Mouse (Mus musculus): ENCODE data around the gene Ptpdc1. TPM values are rescaled to one million over a fixed set of nuclear protein-coding genes. Genes with fewer than 3 reads are reported as not detected.
A peak's percentile ranks its signal among the peaks of the same experiment; 100 is the strongest.

The Ptpdc1 gene
- polyA plus RNA-seq, 1 experiment from 2014 or later: 18.8 TPM

DNA sequence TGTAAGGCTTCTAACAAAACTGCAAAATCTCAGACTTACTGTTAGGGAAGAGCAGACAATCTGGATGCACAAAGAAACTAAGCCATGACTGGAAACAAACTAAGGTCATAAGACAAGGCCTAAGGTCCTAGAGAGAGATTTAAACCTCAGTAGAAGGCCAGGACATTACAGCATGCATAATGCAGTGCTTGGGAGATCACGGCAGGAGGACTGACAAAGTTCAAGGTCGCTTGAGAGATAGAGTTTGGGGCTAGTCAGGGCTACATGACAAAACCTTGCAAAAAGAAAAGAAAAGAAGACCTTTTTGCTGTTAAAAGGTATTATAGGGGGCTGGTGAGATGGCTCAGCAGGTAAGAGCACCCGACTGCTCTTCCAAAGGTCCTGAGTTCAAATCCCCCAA is 22.2 kb downstream of the Ptpdc1 start:
- Histone ChIP-seq H3K4me3 (ENCODE audit: low read depth, low read length) (no peak overlapping the region), H3K27me3 (ENCODE audit: control insufficient read depth, insufficient read depth, low read depth, low read length) (no peaks in the 10 kb centered on the region), H3K4me2 (ENCODE audit: low read length) (no peak overlapping the region), H3K36me3 (ENCODE audit: control insufficient read depth, insufficient read depth, low read length) (0 out of 2 replicates have a peak, but pooled peaks cover 4% of the 10 kb centered on the region), H3K9me3 (replicated peaks; ENCODE audit: control insufficient read depth, low read length, poor library complexity, severe bottlenecking) (no peaks in the 10 kb centered on the region), H3K27ac (ENCODE audit: low read length) (no peak overlapping the region), H3K9ac (ENCODE audit: low read depth, low read length) (no peak overlapping the region), H3K4me1 (ENCODE audit: control insufficient read depth, insufficient read depth, low read length) (no peaks in the 10 kb centered on the region)
- WGBS: 88% methylated on average over 3 of the region's 3 CpGs
- no peak for ATAC-seq

DNA sequence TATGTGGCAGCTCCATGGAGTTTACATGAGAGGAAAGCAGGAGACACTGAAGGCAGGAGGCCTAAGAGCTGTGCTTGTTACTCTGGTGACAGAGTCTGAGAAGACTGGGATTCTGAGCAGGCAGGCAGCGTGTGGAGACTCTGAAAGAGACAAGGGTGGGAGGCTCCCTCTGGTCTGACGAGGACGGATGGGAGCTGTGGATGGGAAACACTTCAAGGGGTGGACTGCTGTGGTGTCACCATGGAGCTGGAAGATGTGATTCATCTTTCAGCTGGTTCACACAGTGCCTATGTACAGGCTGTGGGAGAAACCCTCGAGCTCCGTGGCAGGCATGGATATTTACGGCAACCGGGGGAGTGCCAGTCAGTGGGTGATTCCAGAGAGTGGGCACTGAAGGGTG is 30.9 kb downstream of the Ptpdc1 start:
- Histone ChIP-seq H3K4me3 (ENCODE audit: low read depth, low read length) (no peak overlapping the region), H3K4me1 (ENCODE audit: control insufficient read depth, insufficient read depth, low read length) (peaks cover 22% of the 10 kb centered on the region), H3K4me2 (ENCODE audit: low read length) (no peak overlapping the region), H3K27me3 (ENCODE audit: control insufficient read depth, insufficient read depth, low read depth, low read length) (no peaks in the 10 kb centered on the region), H3K9ac (ENCODE audit: low read depth, low read length) (0 out of 2 replicates have a peak overlapping the region, but pooled peaks have one; percentile 22), H3K27ac (ENCODE audit: low read length) (peak overlapping the region; percentile 73), H3K36me3 (ENCODE audit: control insufficient read depth, insufficient read depth, low read length) (peaks cover 12% of the 10 kb centered on the region), H3K9me3 (replicated peaks; ENCODE audit: control insufficient read depth, low read length, poor library complexity, severe bottlenecking) (no peaks in the 10 kb centered on the region)
- ATAC-seq: peak; percentile 47; the same call in 1 of the 2 replicates
- 28% methylated on average over 7 of the region's 7 CpGs for WGBS

DNA sequence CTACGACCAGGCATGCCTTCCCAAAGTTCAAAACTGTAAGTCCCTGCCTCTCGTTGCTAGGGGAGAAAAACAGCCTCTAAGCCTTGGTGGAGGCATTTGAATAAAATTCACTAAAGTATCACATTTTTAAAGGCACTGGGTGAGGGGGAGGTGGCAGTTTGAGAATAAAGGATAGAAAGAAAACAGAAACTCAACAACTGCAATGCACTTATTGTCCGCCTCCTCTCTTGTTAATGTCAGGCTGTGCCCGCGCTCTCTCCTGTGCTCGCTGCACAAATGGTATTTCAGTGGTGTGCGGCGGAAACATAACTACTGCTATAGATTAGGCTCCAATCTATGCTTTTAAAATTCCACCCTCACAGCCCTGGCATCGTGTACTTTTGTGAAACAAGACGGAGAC is 31.4 kb downstream of the Ptpdc1 start:
- Histone ChIP-seq H3K36me3 (ENCODE audit: control insufficient read depth, insufficient read depth, low read length) (peaks cover 12% of the 10 kb centered on the region), H3K4me1 (ENCODE audit: control insufficient read depth, insufficient read depth, low read length) (peaks cover 22% of the 10 kb centered on the region), H3K9me3 (replicated peaks; ENCODE audit: control insufficient read depth, low read length, poor library complexity, severe bottlenecking) (no peaks in the 10 kb centered on the region), H3K27ac (ENCODE audit: low read length) (peak overlapping the region; percentile 73), H3K27me3 (ENCODE audit: control insufficient read depth, insufficient read depth, low read depth, low read length) (no peaks in the 10 kb centered on the region), H3K4me2 (ENCODE audit: low read length) (peak overlapping the region; percentile 12; the same call in 1 of the 2 replicates), H3K4me3 (ENCODE audit: low read depth, low read length) (no peak overlapping the region), H3K9ac (ENCODE audit: low read depth, low read length) (no peak overlapping the region)
- WGBS: 12% methylated on average over 10 of the region's 10 CpGs
- ATAC-seq: no peak

DNA sequence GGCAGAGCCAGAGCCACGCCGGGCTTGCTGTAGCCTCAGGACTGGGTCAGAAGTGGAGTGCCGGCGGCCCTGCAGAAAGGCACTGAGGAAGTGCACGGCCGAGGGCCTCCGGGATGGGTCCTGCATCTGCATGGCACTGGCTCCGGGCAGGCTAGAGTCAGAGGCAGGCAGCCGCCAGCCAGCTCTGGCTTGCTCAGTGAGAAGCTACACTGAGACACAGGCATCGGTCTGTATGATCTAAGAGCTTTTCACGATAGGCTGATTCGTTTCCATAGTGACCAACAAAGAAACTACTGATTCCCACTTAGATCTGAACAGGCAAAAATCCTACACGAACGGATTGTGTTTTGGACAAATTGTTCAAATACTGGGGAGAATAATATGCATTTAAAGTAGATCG is 32.3 kb downstream of the Ptpdc1 start:
- H3K27me3 ChIP-seq (ENCODE audit: control insufficient read depth, insufficient read depth, low read depth, low read length): no peaks in the 10 kb centered on the region
- peak overlapping the region; percentile 66 for H3K9ac ChIP-seq (ENCODE audit: low read depth, low read length)
- H3K4me1 ChIP-seq (ENCODE audit: control insufficient read depth, insufficient read depth, low read length): peaks cover 22% of the 10 kb centered on the region
- H3K4me2 ChIP-seq (ENCODE audit: low read length): peak overlapping the region; percentile 58
- H3K27ac ChIP-seq (ENCODE audit: low read length): peak overlapping the region; percentile 81
- H3K4me3 ChIP-seq (ENCODE audit: low read depth, low read length): peak overlapping the region; percentile 27
- no peaks in the 10 kb centered on the region for H3K9me3 ChIP-seq (replicated peaks; ENCODE audit: control insufficient read depth, low read length, poor library complexity, severe bottlenecking)
- WGBS: 12% methylated on average over 15 of the region's 15 CpGs
- peaks cover 12% of the 10 kb centered on the region for H3K36me3 ChIP-seq (ENCODE audit: control insufficient read depth, insufficient read depth, low read length)
- peak; percentile 95 for ATAC-seq

DNA sequence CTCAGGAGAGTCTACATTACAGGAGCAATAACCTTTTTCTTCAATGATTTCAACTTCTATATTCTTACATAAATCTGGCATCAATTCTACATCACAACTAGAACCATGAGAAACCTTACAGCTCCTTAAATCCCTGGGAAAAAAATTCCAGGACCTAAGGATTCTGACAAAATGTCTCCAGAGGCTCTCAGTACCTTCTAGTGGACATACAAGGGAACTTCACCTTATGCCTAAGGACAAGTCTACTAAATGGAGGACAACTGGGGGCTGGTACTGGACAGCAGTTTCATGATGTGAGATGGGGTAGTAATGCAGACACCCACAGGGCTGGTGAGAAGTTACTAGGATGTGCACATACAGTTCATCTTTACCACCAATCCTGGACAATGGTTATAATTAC is 34.7 kb downstream of the Ptpdc1 start:
- H3K4me3 ChIP-seq (ENCODE audit: low read depth, low read length): no peak overlapping the region
- H3K4me2 ChIP-seq (ENCODE audit: low read length): no peak overlapping the region
- no peak for ATAC-seq
- no peaks in the 10 kb centered on the region for H3K9me3 ChIP-seq (replicated peaks; ENCODE audit: control insufficient read depth, low read length, poor library complexity, severe bottlenecking)
- H3K36me3 ChIP-seq (ENCODE audit: control insufficient read depth, insufficient read depth, low read length): peaks cover 22% of the 10 kb centered on the region
- no peak overlapping the region for H3K27ac ChIP-seq (ENCODE audit: low read length)
- H3K4me1 ChIP-seq (ENCODE audit: control insufficient read depth, insufficient read depth, low read length): peaks cover 22% of the 10 kb centered on the region
- H3K27me3 ChIP-seq (ENCODE audit: control insufficient read depth, insufficient read depth, low read depth, low read length): no peaks in the 10 kb centered on the region
- no peak overlapping the region for H3K9ac ChIP-seq (ENCODE audit: low read depth, low read length)

DNA sequence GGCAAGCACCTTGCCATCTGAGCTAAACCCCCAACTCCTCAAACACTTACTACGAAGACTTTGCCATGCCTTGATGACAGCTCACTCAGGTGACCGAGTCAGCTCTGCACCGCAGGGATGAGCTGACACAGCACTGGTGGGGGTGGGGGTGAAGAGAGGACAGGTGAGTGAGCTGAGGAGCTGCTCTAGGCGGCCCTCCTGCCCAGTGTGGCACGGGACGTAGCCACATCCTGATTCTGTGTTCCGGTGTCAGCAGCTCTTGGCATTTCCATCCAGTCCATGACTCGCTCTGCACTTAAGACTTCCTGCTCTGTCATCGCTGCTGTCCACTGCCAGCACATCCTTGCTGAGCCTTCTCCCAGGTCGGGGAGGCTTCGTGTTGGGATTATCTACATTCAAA is 38.1 kb downstream of the Ptpdc1 start:
- Histone ChIP-seq H3K9me3 (replicated peaks; ENCODE audit: control insufficient read depth, low read length, poor library complexity, severe bottlenecking) (no peaks in the 10 kb centered on the region), H3K9ac (ENCODE audit: low read depth, low read length) (no peak overlapping the region), H3K4me1 (ENCODE audit: control insufficient read depth, insufficient read depth, low read length) (no peaks in the 10 kb centered on the region), H3K27me3 (ENCODE audit: control insufficient read depth, insufficient read depth, low read depth, low read length) (no peaks in the 10 kb centered on the region), H3K36me3 (ENCODE audit: control insufficient read depth, insufficient read depth, low read length) (peaks cover 25% of the 10 kb centered on the region), H3K4me3 (ENCODE audit: low read depth, low read length) (no peak overlapping the region), H3K4me2 (ENCODE audit: low read length) (no peak overlapping the region), H3K27ac (ENCODE audit: low read length) (no peak overlapping the region)
- 92% methylated on average over 11 of the region's 11 CpGs for WGBS
- ATAC-seq: no peak

DNA sequence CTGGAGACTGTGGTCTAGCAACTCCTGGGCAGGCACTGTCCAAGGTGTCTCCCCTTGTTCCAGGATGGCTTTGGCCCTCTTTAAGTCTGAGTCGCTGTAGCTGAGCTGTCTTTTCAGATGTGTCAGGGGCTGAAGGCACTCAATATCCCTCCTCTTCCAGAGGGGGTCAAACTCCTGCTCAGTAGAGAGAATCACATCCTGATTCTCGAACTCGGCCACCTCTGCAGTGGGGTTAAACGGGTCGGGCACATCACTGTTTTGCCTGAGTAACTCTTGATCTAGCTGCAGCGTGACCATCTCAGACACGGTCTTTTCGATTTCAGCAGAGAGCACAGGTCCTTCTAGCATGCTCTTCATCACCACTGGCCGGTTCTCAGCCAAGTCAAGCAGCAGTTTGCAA is 39.0 kb downstream of the Ptpdc1 start:
- H3K27ac ChIP-seq (ENCODE audit: low read length): no peak overlapping the region
- no peak for ATAC-seq

DNA sequence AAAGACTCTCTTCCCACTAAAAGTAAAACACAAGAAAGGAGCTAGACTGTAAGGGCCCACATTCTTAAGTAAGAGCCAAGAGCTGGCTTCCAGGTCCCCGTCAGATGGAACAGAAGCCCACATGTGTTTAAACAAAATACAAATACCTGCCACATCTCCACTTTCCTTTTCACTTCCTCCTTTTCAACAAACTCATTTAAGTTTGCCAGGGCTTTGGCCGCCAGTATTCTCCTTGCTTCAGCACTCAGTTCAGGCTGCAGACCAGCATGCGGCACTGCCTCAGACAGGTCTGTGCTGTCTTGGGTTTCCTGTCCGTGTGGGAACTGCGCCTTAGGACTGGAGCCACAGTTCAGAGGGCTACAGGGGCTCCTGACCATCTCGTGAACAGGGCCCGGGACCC is 39.7 kb downstream of the Ptpdc1 start:
- no peak overlapping the region for H3K4me2 ChIP-seq (ENCODE audit: low read length)
- 82% methylated on average over 7 of the region's 7 CpGs for WGBS

More for the DNA sequence above, 39.0 kb downstream of the Ptpdc1 start:
- Histone ChIP-seq H3K27me3 (ENCODE audit: control insufficient read depth, insufficient read depth, low read depth, low read length) (no peaks in the 10 kb centered on the region), H3K9me3 (replicated peaks; ENCODE audit: control insufficient read depth, low read length, poor library complexity, severe bottlenecking) (no peaks in the 10 kb centered on the region), H3K4me3 (ENCODE audit: low read depth, low read length) (no peak overlapping the region), H3K36me3 (ENCODE audit: control insufficient read depth, insufficient read depth, low read length) (peaks cover 25% of the 10 kb centered on the region), H3K4me2 (ENCODE audit: low read length) (no peak overlapping the region), H3K4me1 (ENCODE audit: control insufficient read depth, insufficient read depth, low read length) (no peaks in the 10 kb centered on the region), H3K9ac (ENCODE audit: low read depth, low read length) (no peak overlapping the region)
- WGBS: 90% methylated on average over 9 of the region's 9 CpGs

DNA sequence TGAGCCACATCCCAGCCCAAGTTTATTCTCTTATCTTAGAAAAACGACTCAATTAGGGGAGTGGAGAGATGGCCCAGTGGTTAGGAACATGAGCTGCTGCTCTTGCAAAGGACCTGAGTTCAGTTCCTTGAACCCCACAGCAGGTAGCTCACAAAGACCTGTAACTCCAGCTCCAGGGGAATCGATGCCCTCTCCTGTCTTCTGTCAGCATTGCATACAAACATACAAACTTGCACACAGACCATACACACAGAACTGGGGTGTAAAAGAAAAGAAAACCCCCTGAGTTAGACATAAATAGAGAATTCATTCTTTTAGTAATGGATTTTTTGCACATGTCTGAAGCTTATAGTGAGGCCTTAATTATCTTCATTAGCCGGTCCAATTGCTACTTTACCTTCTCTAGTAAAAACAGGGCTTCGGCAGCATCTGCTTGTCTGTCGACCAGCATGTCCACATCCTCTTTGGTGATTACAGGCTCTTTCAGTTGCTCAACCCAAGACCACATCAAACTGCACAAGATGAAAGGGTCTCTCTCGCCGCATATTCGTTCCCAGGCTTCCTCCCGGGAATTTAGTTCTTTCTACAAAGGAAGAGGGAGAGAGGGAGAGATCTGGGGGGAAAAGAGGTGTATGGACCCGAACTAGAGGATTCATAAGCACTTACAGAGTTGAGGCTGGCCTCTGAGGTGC is 42.6 kb downstream of the Ptpdc1 start:
- Histone ChIP-seq H3K9ac (ENCODE audit: low read depth, low read length) (no peak overlapping the region), H3K4me1 (ENCODE audit: control insufficient read depth, insufficient read depth, low read length) (no peaks in the 10 kb centered on the region), H3K27me3 (ENCODE audit: control insufficient read depth, insufficient read depth, low read depth, low read length) (no peaks in the 10 kb centered on the region), H3K27ac (ENCODE audit: low read length) (no peak overlapping the region), H3K4me3 (ENCODE audit: low read depth, low read length) (no peak overlapping the region), H3K4me2 (ENCODE audit: low read length) (no peak overlapping the region), H3K9me3 (replicated peaks; ENCODE audit: control insufficient read depth, low read length, poor library complexity, severe bottlenecking) (no peaks in the 10 kb centered on the region), H3K36me3 (ENCODE audit: control insufficient read depth, insufficient read depth, low read length) (peaks cover 26% of the 10 kb centered on the region)
- 70% methylated on average over 10 of the region's 10 CpGs for WGBS
- ATAC-seq: no peak

More for the DNA sequence above, 39.7 kb downstream of the Ptpdc1 start:
- no peaks in the 10 kb centered on the region for H3K27me3 ChIP-seq (ENCODE audit: control insufficient read depth, insufficient read depth, low read depth, low read length)
- no peak overlapping the region for H3K4me3 ChIP-seq (ENCODE audit: low read depth, low read length)
- ATAC-seq: no peak
- no peaks in the 10 kb centered on the region for H3K4me1 ChIP-seq (ENCODE audit: control insufficient read depth, insufficient read depth, low read length)
- no peak overlapping the region for H3K9ac ChIP-seq (ENCODE audit: low read depth, low read length)
- peaks cover 27% of the 10 kb centered on the region for H3K36me3 ChIP-seq (ENCODE audit: control insufficient read depth, insufficient read depth, low read length)
- H3K9me3 ChIP-seq (replicated peaks; ENCODE audit: control insufficient read depth, low read length, poor library complexity, severe bottlenecking): no peaks in the 10 kb centered on the region
- no peak overlapping the region for H3K27ac ChIP-seq (ENCODE audit: low read length)
